Mouse (Mus musculus): Measurements from ENCODE around the gene Kiss1.

DNA sequence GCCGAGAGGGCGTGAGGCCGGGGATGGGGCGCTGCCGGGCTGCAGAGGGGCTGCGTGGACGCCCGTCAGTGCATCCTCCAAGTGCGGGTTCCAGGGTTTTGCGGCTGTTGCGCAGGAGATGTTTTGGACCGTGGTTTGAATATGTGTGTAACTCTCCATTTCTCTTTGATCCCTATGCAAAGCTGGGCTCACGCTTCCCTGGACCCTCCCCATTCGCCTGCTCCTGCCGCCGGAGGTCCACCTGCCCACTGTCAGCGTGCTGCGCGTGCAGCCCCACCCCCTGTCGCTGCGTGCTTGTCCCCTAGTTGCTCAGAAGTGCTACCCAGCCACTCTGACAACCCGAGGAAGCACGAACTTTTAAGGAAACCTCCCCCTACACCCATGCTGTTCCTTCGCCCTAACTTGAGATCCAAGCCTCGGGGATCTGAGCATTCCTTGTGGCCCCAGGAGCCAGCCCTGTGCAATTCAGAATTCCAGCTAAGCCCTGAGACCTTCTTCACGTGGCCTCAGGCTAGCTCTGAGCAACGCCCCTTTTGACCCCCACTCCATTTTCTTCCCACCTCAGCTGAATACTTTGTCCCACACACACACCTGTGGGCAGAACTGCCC lies 42.5 kb downstream of the Kiss1 start:
- TF ChIP-seq POLR2A (IDR thresholded peaks at IDR 0.05; ENCODE audit: borderline replicate concordance, extremely low read depth, low read depth, low read length) (no peak), CTCF (IDR thresholded peaks at IDR 0.05; ENCODE audit: insufficient read depth, low read length) (no peak)

Measured in lung, adult 2 months (tissue).